ENCODE assay signal across 8 mouse cellular contexts in genomic region chr2:166031120-166031929, GRCm38 (mm10). TPM values are rescaled to one million over a fixed set of nuclear protein-coding genes. Genes with fewer than 3 reads are reported as not detected.
DNase-seq lines count a peak whose midpoint lies in the region; ATAC-seq lines count a peak whose summit lies in the region.

No protein-coding gene starts in this region.

- H3K4me1 ChIP-seq in forebrain, embryonic 15.5 days, result peaks cover 30% of the 10 kb centered on the region
- H3K4me1 ChIP-seq in hindbrain, embryonic 11.5 days (replicated peaks; ENCODE audit: control insufficient read depth, insufficient read depth, low read length), result peaks cover 8% of the 10 kb centered on the region; the same call in 1 of the 2 replicates
- peaks cover 17% of the 10 kb centered on the region for H3K4me1 ChIP-seq in limb, embryonic 11.5 days (ENCODE audit: control insufficient read depth, insufficient read depth, low read length)
- peaks cover 21% of the 10 kb centered on the region for H3K4me1 ChIP-seq in midbrain, embryonic 11.5 days (ENCODE audit: control insufficient read depth, insufficient read depth, low read length)
- peaks cover 31% of the 10 kb centered on the region for H3K4me1 ChIP-seq in stomach, embryonic 14.5 days (ENCODE audit: control insufficient read depth, insufficient read depth, low read length)

- peak overlapping the region; percentile 3 for H3K4me2 ChIP-seq in forebrain, embryonic 15.5 days (replicated peaks)
- peak overlapping the region; percentile 24; the same call in 1 of the 2 replicates for H3K4me2 ChIP-seq in hindbrain, embryonic 11.5 days (replicated peaks; ENCODE audit: low read depth, low read length)
- H3K4me2 ChIP-seq in limb, embryonic 11.5 days (ENCODE audit: low read depth, severe bottlenecking), result peak overlapping the region; percentile 34; the same call in 1 of the 2 replicates
- peak overlapping the region; percentile 30 for H3K4me2 ChIP-seq in midbrain, embryonic 11.5 days
- H3K4me2 ChIP-seq in stomach, embryonic 14.5 days (replicated peaks; ENCODE audit: low read depth, low read length), result peak overlapping the region; percentile 52

- H3K9ac ChIP-seq in forebrain, embryonic 15.5 days (replicated peaks), result peak overlapping the region; percentile 33; the same call in 1 of the 2 replicates
- 0 out of 2 replicates have a peak overlapping the region, but pooled peaks have one; percentile 44 for H3K9ac ChIP-seq in hindbrain, embryonic 11.5 days (ENCODE audit: low read depth, low read length)
- no peak overlapping the region for H3K9ac ChIP-seq in limb, embryonic 11.5 days (ENCODE audit: low read length)
- H3K9ac ChIP-seq in midbrain, embryonic 11.5 days (ENCODE audit: low read length), result peak overlapping the region; percentile 30; the same call in 1 of the 2 replicates
- no peak overlapping the region; the same call in 1 of the 2 replicates for H3K9ac ChIP-seq in stomach, embryonic 14.5 days (replicated peaks; ENCODE audit: low read depth, low read length)

- H3K27me3 ChIP-seq in forebrain, embryonic 15.5 days, result no peaks in the 10 kb centered on the region
- no peaks in the 10 kb centered on the region for H3K27me3 ChIP-seq in hindbrain, embryonic 11.5 days (ENCODE audit: control insufficient read depth, insufficient read depth, low read length)
- no peaks in the 10 kb centered on the region for H3K27me3 ChIP-seq in limb, embryonic 11.5 days (ENCODE audit: control insufficient read depth, insufficient read depth, low read length)
- H3K27me3 ChIP-seq in midbrain, embryonic 11.5 days (ENCODE audit: control insufficient read depth, insufficient read depth, low read length), result no peaks in the 10 kb centered on the region
- H3K27me3 ChIP-seq in stomach, embryonic 14.5 days (ENCODE audit: control insufficient read depth, insufficient read depth, low read length), result no peaks in the 10 kb centered on the region

- peak; percentile 51; the same call in 1 of the 2 replicates for ATAC-seq in forebrain, embryonic 15.5 days (replicated peaks)
- peak; percentile 83 for ATAC-seq in hindbrain, embryonic 11.5 days (ENCODE audit: low FRiP score)
- ATAC-seq in limb, embryonic 11.5 days (ENCODE audit: insufficient number of reproducible peaks, low FRiP score, low TSS enrichment, low read depth), result peak; percentile 92
- ATAC-seq in midbrain, embryonic 11.5 days (ENCODE audit: low FRiP score), result 0 out of 2 replicates have a peak, but pooled peaks have one; percentile 54
- ATAC-seq in stomach, embryonic 14.5 days (ENCODE audit: insufficient number of reproducible peaks, insufficient read depth, low FRiP score, low read depth), result peak; percentile 94

- H3K9me3 ChIP-seq in forebrain, embryonic 15.5 days, result no peaks in the 10 kb centered on the region
- no peaks in the 10 kb centered on the region for H3K9me3 ChIP-seq in hindbrain, embryonic 11.5 days (ENCODE audit: control insufficient read depth, low read length)
- no peaks in the 10 kb centered on the region for H3K9me3 ChIP-seq in limb, embryonic 11.5 days (ENCODE audit: control insufficient read depth, low read length)
- H3K9me3 ChIP-seq in midbrain, embryonic 11.5 days (ENCODE audit: control insufficient read depth, low read length), result no peaks in the 10 kb centered on the region
- no peaks in the 10 kb centered on the region for H3K9me3 ChIP-seq in stomach, embryonic 14.5 days (ENCODE audit: control insufficient read depth, low read depth, low read length)

- WGBS in forebrain, embryonic 15.5 days, result 29% methylated on average over 7 of the region's 7 CpGs
- 30% methylated on average over 7 of the region's 7 CpGs for WGBS in hindbrain, embryonic 11.5 days
- 16% methylated on average over 7 of the region's 7 CpGs for WGBS in limb, embryonic 11.5 days
- WGBS in midbrain, embryonic 11.5 days, result 38% methylated on average over 7 of the region's 7 CpGs
- 6% methylated on average over 7 of the region's 7 CpGs for WGBS in stomach, embryonic 14.5 days

- peak overlapping the region; percentile 52; the same call in 1 of the 2 replicates for H3K27ac ChIP-seq in forebrain, embryonic 15.5 days (replicated peaks)
- peak overlapping the region; percentile 68 for H3K27ac ChIP-seq in hindbrain, embryonic 11.5 days (ENCODE audit: low read depth, low read length)
- peak overlapping the region; percentile 63 for H3K27ac ChIP-seq in limb, embryonic 11.5 days (replicated peaks; ENCODE audit: low read depth, low read length)
- peak overlapping the region; percentile 48 for H3K27ac ChIP-seq in midbrain, embryonic 11.5 days (ENCODE audit: low read depth, low read length)
- H3K27ac ChIP-seq in stomach, embryonic 14.5 days (ENCODE audit: low read length), result peak overlapping the region; percentile 97

- H3K36me3 ChIP-seq in forebrain, embryonic 15.5 days, result no peaks in the 10 kb centered on the region
- H3K36me3 ChIP-seq in hindbrain, embryonic 11.5 days (ENCODE audit: control insufficient read depth, insufficient read depth, low read length), result no peaks in the 10 kb centered on the region
- H3K36me3 ChIP-seq in limb, embryonic 11.5 days (ENCODE audit: control insufficient read depth, insufficient read depth, low read length), result no peaks in the 10 kb centered on the region
- H3K36me3 ChIP-seq in midbrain, embryonic 11.5 days (ENCODE audit: control insufficient read depth, insufficient read depth, low read length), result no peaks in the 10 kb centered on the region
- no peaks in the 10 kb centered on the region; the same call in 1 of the 2 replicates for H3K36me3 ChIP-seq in stomach, embryonic 14.5 days (ENCODE audit: control insufficient read depth, insufficient read depth, low read length)

- no peak overlapping the region for H3K4me3 ChIP-seq in forebrain, embryonic 15.5 days
- no peak overlapping the region for H3K4me3 ChIP-seq in hindbrain, embryonic 11.5 days (ENCODE audit: low read depth, low read length)
- no peak overlapping the region for H3K4me3 ChIP-seq in limb, embryonic 11.5 days (ENCODE audit: low read depth, low read length)
- H3K4me3 ChIP-seq in midbrain, embryonic 11.5 days (ENCODE audit: low read depth, low read length), result no peak overlapping the region
- peak overlapping the region; percentile 11 for H3K4me3 ChIP-seq in stomach, embryonic 14.5 days (ENCODE audit: low read depth, low read length)

- peak; percentile 75 for DNase-seq in CD4-positive helper T cell, adult 2 months (ENCODE audit: low read depth, low spot score)
- peak; percentile 44 for DNase-seq in adrenal gland, adult 8-10 months
- DNase-seq in hindbrain, embryonic 11.5 days (ENCODE audit: low spot score), result peak; percentile 60
- DNase-seq in limb, embryonic 11.5 days (ENCODE audit: low spot score), result peak; percentile 79
- peak; percentile 91 for DNase-seq in midbrain, embryonic 11.5 days (ENCODE audit: low spot score, missing footprints)
- DNase-seq in cerebellum, adult 9-11 months, result no peak

RNA-seq across cellular contexts. Expression of gene Ncoa3, which starts 38.9 kb away (rescaled TPM):
- total RNA-seq in adrenal gland, adult 8-10 months (2022), result 10 to 100 TPM; 24.2 to 46.2 (median 33.3) TPM
- polyA plus RNA-seq in forebrain, embryonic 15.5 days (2015; fragmentation: Nextera tagmentation; extraction: Ambion mirVana), result 9.7 and 10.3 TPM in 2 replicates
- polyA plus RNA-seq in hindbrain, embryonic 11.5 days (2014; fragmentation: Nextera tagmentation; extraction: Ambion mirVana), result 16.7 and 17.1 TPM in 2 replicates
- 18.5 and 21.0 TPM in 2 replicates for polyA plus RNA-seq in limb, embryonic 11.5 days (2014; fragmentation: Nextera tagmentation; extraction: Ambion mirVana)
- polyA plus RNA-seq in midbrain, embryonic 11.5 days (2014; fragmentation: Nextera tagmentation; extraction: Ambion mirVana), result 16.1 and 17.4 TPM in 2 replicates
- polyA plus RNA-seq in stomach, embryonic 14.5 days (2014; fragmentation: Nextera tagmentation; extraction: Ambion mirVana), result 22.8 and 25.7 TPM in 2 replicates

Comparison
In these comparisons a context has a peak if more than half of its experiments do, and no peak if none do; other contexts are left out.
1. H3K9ac ChIP-seq: peak in forebrain, embryonic 15.5 days (single experiment), hindbrain, embryonic 11.5 days (single experiment) and midbrain, embryonic 11.5 days (single experiment); none in limb, embryonic 11.5 days (single experiment) and stomach, embryonic 14.5 days (single experiment).
2. Peak in every context shown above with its lines, with median percentiles within 50 percentile points of each other: ATAC-seq, H3K27ac ChIP-seq and H3K4me2 ChIP-seq.